Mouse (Mus musculus): ENCODE results near the gene Dph7. TPM values are rescaled to one million over a fixed set of nuclear protein-coding genes. Genes with fewer than 3 reads are reported as not detected.

The Dph7 gene
- polyA plus RNA-seq, 1 experiment from 2014 or later, result 38.6 TPM

Small RNA genes lying within 50 kb of the gene (microRNA-seq; reads per million reads assigned to microRNA genes)
- gene Gm22875, result not detected

Other genes with a start within 250 kb of the Dph7 start
- gene Cacna1b, start 199.2 kb upstream of the Dph7 start, polyA plus RNA-seq (2015; fragmentation: Nextera tagmentation; extraction: Ambion mirVana), result 13.9 and 16.0 TPM in 2 replicates
- gene Ehmt1, start 42.8 kb upstream of the Dph7 start, polyA plus RNA-seq (2015; fragmentation: Nextera tagmentation; extraction: Ambion mirVana), result 75.0 and 76.4 TPM in 2 replicates
- 43.9 and 46.8 TPM in 2 replicates for gene Arrdc1, start 27.1 kb upstream of the Dph7 start, polyA plus RNA-seq (2015; fragmentation: Nextera tagmentation; extraction: Ambion mirVana)
- gene Zmynd19, start 12.6 kb upstream of the Dph7 start, polyA plus RNA-seq (2015; fragmentation: Nextera tagmentation; extraction: Ambion mirVana), result 21.3 and 26.2 TPM in 2 replicates
- gene Mrpl41, start 12.7 kb downstream of the Dph7 start, polyA plus RNA-seq (2015; fragmentation: Nextera tagmentation; extraction: Ambion mirVana), result 167 and 179 TPM in 2 replicates
- 2.8 and 5.0 TPM in 2 replicates for gene Pnpla7, start 13.6 kb downstream of the Dph7 start, polyA plus RNA-seq (2015; fragmentation: Nextera tagmentation; extraction: Ambion mirVana)
- gene Nsmf, start 92.0 kb downstream of the Dph7 start, polyA plus RNA-seq (2015; fragmentation: Nextera tagmentation; extraction: Ambion mirVana), result 149 and 173 TPM in 2 replicates
- 0.43 TPM in 1 of 2 replicates, not detected in the other for gene Entpd8, start 117.9 kb downstream of the Dph7 start, polyA plus RNA-seq (2015; fragmentation: Nextera tagmentation; extraction: Ambion mirVana)
- gene Noxa1, start 132.7 kb downstream of the Dph7 start, polyA plus RNA-seq (2015; fragmentation: Nextera tagmentation; extraction: Ambion mirVana), result 0.52 TPM in 1 of 2 replicates, not detected in the other
- gene Nrarp, start 218.4 kb downstream of the Dph7 start, polyA plus RNA-seq (2015; fragmentation: Nextera tagmentation; extraction: Ambion mirVana), result 15.0 and 16.8 TPM in 2 replicates
- gene Tor4a, start 234.5 kb downstream of the Dph7 start, polyA plus RNA-seq (2015; fragmentation: Nextera tagmentation; extraction: Ambion mirVana), result 1.6 and 5.9 TPM in 2 replicates
- gene Nelfb, start 249.1 kb downstream of the Dph7 start, polyA plus RNA-seq (2015; fragmentation: Nextera tagmentation; extraction: Ambion mirVana), result 101 and 105 TPM in 2 replicates

Measured in neural tube, embryonic 15.5 days (tissue).